Mouse (Mus musculus) mouse embryonic stem cell (cell line): Measurements from ENCODE around the gene Ptov1.

Experiments used
- in situ Hi-C, 2 experiments: fragments of 300-500 bp; cut with MboI; formaldehyde crosslinking; loops; 1 replicate in 1 of 2; 3 replicates in 1 of 2; pipeline ENCODE4 v1.14.3; 2019 to 2020; ENCODE audit warnings: low sequenced_read_pairs in 2 of 2, low pct_unique_long_range_greater_than_20kb in 1 of 2, mixed read lengths in 1 of 2; ENCODE audit not compliant: unreplicated experiment in 1 of 2

Ptov1 gene

GRCm38 (mm10) chr7:44869697-44870528 is at the start of gene Ptov1:
Gene Ptov1 (minus strand): TSS chr7:44869788.
- in situ Hi-C loops: no loop called here

DNA sequence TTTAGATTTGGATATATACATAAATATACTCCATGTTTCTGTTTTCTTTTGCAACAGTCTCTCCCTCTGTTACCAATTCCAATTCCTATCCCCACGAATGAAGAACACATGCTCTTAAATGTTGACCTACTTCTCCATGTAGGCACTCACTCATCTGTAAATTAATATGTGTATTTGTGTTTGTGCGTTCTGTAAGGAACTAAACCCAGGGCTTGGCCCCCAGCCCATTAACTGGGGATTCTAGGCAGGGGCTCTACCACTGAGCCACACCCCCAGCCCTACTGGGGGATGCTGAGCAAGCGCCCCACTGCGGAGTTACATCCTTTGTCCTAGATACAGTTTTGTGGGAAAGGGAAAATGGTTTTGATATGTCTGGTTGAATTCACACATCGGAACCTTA is 49.5 kb upstream of the Ptov1 start:
- in situ Hi-C loops: no loop called here

GRCm38 (mm10) chr7:44918219-44918618 is 48.6 kb upstream of the Ptov1 start:
- in situ Hi-C loops: no loop called here

DNA sequence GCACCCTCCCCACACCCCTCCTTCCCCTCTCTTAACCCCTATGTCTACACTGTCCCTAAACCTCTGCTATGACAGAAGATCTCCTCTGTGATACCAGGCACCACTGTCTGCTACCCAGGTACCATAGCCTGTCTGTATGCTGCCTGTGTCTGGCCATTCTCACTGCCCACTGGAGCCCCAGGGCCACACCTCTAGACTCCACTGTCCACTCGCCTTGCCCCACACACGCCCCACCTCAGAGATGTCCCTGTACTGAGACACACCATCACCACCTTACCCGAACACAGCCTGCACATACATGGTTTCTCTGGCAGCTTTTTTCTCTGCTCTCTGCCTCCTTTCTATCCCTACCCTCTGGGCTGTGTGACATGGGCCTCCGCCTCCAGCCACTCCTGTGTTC is 47.3 kb upstream of the Ptov1 start:
- in situ Hi-C loops: no loop called here

- in situ Hi-C loops: no loop called here
These were observed 46.6 kb upstream of the Ptov1 start for GRCm38 (mm10) chr7:44916191-44916590.

GRCm38 (mm10) chr7:44915314-44915713 is 45.7 kb upstream of the Ptov1 start:
- in situ Hi-C loops: no loop called here

DNA sequence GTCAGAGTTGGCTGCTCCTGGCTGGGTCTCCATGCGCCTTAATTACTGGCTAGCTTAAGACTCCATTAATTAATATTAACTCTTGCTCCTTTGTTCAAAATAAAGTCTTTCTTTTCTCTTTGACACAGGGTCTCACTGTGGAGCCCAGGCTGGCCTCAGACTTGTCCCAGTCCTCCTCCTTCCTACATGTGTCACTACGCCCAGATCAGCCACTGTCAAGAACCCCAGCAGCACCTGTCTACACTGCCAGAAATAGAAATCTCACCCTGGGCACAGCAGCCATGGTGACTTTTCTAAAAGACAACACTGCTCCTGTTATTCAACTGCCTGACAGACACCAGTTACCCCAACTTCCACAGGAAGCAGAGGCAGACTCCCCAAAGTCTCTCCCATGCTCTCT is 44.8 kb upstream of the Ptov1 start:
- in situ Hi-C loops: no loop called here

DNA sequence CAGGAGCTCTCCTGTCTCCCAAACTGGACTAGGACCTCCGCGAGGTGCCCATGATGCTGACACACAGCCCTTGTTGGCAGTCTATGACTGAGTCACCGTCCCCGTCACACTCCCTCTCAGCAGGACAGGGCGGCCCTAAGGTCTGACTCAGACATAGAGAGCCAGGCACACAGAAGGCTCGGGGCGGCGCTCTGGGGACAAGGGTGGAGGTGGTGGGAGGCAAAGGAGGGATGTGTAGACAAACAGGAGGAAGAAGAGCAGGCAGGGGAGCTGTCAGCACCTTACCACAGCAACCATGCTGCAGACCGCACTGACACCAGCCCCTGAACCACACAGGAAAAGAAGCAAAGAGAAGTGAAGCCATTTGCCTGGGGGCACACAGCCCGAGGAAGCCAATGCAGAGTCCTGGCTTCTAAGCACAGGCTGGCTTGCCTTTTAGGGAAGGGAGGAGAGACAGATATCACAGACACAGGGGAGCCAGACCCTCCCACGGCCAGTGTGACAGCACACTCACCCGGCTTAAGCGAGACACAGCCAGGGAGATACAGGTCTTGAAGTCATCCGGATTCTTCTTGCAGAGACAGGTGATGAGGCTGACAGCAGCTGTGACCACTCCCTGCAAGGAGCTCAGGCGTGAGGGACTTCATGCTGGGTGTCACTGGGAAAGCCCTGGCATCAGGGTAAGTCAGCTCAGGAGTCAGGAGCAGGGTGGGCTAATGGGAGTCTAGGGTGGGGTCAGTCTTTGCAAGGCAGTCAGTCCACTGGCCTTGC is 39.3 kb upstream of the Ptov1 start:
- in situ Hi-C loops: no loop called here

- in situ Hi-C loops: no loop called here
These were observed 35.8 kb upstream of the Ptov1 start for GRCm38 (mm10) chr7:44905430-44905829.

GRCm38 (mm10) chr7:44901230-44901722 is 31.7 kb upstream of the Ptov1 start:
- in situ Hi-C loops: no loop called here

DNA sequence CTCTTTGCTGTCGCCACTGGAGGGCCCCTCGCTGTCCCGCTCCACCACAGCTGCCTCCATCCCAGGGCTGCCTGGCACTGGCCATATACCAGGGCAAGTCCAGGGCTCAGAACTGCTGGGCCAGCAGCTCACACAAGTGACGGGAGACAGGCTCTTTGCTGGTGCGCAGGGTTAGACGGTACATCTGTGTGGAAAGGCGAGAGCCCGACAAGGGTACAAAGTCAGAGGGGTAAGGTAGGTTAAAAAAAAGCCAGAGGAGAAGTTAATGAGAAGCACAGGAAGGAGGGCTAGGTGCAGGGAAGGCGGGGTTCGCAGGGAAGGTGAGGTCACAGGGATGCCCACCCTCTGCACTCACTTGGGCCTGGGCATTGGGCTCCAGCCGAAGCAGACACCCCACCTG is 31.0 kb upstream of the Ptov1 start:
- in situ Hi-C loops: no loop called here

GRCm38 (mm10) chr7:44898607-44899006 is 29.0 kb upstream of the Ptov1 start:
- in situ Hi-C loops: no loop called here

GRCm38 (mm10) chr7:44896499-44896898 is 26.9 kb upstream of the Ptov1 start:
- in situ Hi-C loops: no loop called here

- in situ Hi-C loops: no loop called here
These were observed 26.2 kb upstream of the Ptov1 start, which contains the start of gene Fuz for GRCm38 (mm10) chr7:44895593-44896434. Gene Fuz (plus strand): TSS chr7:44896079.

GRCm38 (mm10) chr7:44895206-44895592 is 25.6 kb upstream of the Ptov1 start:
- in situ Hi-C loops: no loop called here

GRCm38 (mm10) chr7:44894175-44894574 is 24.6 kb upstream of the Ptov1 start:
- in situ Hi-C loops: no loop called here

DNA sequence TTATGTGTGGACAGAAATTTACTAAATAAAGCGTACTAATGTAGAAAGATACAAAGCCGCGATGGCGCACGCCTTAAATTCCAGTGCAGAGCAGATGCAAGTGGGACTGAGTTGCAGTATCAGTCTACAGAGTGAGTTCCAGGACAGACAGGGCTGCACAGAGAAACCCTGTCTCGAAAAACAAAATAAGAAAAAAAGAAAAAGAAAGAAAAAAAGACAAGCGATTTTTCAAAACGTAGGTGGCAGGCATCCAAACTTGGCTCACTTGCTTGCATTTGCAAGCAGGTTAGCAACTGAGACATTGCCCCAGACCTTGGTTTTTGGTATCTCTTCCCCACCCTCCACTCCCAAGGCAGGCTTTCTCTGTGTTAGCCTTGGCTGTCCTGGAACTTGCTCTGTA is 23.6 kb upstream of the Ptov1 start:
- in situ Hi-C loops: no loop called here

DNA sequence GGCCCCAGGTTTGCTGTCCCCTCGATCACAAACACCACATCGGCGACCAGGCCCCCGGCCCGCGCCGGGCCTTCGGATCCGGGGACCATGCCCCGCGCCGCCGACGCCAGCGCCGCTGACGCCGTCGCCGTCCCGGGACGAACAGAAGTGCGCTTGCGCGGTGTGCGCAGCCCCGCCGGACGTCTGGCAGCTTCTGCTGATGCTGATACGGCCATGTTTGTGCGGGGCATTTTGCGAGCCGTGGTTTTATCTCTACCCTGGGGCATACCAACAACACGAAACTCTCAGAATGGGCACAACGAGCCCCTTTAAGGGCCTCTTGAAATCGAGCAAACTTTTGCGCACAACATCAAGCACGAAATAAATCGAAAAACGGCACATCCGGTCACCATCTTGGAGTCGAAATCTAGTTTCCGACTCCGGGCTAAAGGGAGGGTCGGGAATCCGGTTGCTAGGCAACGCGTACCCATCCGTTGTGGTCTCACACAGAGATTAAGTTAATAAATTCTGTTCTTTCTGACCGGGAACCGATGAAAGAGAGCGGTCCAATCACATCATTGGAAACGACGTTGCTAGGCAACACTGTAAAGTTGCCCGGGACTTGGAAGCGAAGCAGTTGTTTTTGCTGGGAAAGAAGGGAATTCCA is 22.8 kb upstream of the Ptov1 start, which contains the start of gene Med25:
TSS of gene Med25 (minus strand) at position 437 of the 646 bp plus-strand sequence.
- in situ Hi-C loops: no loop called here
